Mouse (Mus musculus) urinary bladder, postnatal 25 days (tissue): Measurements from ENCODE around the gene Alg9.

Source experiments
- DNase-seq: peaks from one replicate; pipeline ENCODE4 v3.0.0; 2022; ENCODE audit warnings: low spot score

Alg9 gene

DNA sequence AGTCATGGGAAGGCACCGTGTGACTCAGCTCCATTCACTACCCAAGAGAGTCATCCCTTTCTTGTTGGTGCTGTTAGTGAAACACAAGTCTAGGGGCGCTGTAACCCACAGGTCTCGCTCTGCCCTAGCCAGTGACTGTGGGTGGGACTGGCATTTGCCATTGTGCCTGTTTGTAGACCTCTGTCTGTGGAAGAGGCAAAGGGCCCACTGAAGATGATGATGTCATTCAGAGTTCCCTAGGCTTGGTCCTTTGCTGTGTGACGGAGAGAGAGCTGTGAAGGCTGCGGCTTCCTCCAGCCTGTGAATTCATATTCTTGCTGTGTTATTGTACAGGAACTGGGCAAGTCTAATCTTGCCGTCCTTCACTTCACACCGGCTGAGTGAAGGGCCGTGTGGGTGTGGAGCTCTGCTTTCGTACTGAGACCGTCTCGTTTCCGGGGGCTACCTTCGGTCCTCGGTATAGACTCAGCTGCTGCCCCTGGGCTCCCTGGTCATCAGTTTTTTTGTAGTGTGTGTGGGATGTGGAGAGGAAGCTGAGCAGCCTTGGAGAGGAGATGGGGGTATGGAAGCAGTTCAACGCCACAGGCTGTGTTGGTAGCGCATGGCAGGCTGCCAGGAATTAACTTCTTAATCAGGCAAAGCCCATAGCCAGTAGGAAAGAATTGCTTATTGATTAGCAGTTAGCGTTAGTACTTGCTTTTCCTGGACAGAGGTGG, 78.0 kb downstream of the Alg9 start:
- DNase-seq, result peak; percentile 25

DNA sequence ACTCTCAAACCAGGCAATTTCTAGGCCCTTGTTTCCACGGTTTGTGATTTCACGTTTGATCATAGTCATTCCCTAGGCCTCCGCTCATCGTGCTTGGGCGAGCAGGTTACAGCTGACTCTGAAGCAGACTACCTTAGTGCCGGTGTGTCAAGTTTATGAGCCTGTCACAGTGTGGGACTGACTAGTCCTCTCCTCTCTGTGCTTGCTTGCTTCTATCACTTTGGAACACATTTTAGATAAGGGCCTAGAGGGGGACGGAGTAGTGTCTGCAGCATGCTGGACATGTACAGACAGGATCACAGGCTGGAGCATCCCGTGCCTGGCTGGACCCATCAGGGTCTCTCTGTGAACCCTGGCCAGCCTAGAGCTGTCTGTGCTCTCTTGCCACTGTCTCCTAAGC, 79.6 kb downstream of the Alg9 start:
- no peak for DNase-seq

DNA sequence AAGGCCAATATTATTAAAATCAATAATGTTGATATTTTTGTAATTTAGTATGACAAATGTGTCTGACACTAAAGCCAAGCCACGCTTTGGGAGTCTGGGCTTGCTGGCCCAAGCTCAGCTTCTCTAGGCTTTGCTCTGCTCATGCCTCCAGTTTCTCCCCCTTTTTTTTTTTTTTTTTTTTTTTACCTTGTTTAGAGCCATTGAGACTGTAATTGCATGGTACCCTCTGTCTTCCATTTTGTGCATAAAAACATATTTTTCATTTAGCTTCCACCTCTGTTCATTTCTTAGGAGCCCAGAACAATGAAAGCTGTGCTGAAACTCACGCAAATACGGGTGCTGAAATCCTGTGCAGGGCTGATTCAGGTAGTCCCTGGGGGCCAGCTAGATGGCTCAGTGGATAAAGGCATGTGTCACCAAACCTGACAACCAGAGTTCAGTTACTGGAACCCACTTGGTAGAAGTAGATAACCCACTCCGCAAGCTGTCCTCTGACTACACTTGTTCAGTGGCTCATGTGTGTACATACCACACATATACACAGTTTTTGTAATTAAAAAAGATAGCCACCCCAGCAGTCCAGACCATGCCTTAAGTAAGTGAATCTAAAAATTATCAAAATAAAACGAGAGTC, 80.4 kb downstream of the Alg9 start:
- no peak for DNase-seq

DNA sequence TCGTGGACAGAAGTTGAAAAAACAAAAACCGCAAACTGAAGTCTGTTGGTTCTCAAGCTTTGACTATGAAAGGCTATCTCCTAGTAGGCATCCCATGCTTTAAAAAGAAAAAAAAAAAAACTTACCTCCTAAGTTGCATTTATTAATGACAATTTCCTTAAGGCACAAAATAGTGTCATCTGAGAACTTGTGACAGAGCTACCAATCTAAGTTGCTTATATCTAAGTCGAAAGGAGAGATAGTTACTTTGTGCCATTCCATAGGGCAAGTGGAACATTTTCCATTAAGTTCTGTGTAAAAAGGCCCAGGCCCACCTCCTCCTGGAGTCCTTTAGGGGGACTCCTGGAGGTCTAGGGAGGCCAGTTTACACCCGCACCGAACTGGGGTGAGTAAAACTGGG, 81.0 kb downstream of the Alg9 start:
- DNase-seq, result no peak

DNA sequence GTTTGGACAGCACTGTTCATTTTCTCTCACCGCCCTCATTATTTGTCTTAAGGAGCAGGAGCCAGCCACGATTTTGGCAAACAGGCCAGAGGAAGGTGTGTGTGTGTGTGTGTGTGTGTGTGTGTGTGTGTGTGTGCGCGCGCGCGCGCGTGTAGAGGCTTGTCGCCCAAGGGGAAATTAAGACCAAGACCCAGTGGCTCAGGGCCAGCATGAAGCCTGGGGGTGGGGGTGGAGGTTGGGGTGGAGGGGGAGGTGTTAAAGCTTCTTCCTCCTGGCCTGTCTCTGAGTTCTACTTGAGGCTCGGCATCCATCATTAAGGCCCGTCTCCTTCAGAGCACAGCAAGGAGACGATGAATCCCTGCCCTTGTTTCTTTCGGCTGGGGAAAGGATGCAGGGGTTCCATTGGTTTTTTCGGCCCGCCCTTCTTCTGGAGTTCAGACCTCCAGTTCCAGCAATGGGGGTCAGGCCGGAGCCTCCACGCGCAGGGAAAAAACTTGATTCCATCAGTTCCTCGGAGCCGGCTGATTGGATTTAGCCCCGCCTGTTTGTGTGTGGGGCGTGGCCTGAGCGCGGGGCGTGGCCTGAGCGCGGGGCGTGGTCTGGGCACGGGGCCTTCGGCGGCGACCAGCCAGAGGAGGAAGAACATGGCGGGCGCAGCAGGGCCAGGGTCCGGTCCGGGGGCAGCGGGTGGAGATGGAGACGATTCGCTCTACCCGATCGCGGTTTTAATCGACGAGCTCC, 81.7 kb downstream of the Alg9 start:
- DNase-seq, result peak; percentile 97

DNA sequence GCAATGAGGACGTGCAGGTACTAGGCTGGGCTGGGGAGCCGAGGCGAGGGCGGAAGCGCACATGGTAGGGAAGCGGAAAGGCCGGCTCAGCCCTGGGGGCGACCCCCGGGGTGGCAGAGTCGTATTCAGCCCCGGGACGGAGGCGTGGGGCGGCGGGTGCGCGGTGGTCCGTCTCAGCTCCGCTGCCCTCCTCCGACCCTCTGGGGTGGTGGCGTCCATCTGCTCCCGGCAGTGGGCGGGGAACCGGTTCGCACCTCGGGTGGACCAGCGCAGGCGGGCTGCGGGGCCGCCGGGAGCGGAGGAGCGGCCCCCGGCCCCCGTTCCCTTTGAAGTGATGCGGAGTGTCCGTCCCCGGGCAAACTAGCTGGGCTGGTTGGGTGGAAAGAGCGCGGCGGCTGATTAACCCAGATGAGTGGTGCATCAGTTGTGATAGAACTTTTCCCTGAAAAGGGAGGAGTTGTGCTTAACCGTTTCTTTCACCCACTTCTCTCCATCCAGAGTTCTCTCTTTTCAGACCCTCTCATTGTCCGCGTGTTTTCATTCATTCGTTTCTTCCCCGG, 82.3 kb downstream of the Alg9 start:
- DNase-seq, result no peak

DNA sequence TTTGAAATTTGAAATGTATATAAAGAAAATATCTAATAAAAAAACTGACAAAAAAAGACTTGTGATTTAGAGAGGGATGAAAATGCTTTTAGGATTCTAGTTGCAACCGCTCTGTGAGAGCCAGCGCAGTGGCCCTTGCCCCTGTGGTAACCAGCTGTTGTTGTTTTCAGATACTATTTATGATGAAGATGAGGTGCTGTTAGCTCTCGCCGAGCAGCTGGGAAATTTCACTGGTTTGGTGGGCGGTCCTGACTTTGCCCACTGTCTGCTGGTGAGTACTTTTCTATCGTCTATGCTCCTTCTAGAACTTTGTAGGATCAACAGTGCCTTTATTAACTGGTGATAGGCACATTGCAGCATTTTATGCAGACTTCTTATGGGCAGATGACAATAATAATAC, 83.9 kb downstream of the Alg9 start:
- DNase-seq, result no peak

DNA sequence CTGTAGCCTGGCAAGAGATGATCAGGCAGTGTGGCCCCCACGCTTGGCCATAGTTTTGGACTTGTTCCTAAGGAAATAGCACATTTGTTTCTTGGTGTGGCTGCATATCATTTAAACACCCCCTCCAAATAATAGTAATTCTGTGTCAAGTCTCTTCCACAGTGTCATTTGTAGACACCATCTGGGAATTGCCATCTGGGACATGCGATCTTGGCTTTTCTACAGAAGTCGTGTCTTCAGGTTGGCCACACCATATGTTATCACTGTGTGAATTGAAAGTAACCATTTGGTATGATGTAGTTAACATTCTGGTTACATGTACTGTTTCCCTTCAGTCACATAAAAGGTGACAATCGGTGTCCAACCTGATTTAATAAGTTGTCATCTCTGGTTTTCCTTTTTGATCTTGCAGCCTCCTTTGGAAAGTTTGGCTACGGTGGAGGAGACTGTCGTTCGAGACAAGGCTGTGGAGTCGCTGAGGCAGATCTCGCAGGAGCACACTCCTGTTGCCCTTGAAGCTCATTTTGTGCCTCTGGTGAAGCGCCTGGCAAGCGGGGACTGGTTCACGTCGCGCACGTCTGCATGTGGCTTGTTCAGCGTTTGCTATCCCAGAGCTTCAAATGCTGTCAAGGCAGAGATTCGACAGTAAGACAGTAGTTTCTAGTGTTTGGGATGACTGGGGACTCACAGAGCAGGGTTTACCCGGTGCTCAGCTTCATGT, 86.5 kb downstream of the Alg9 start:
- no peak for DNase-seq

DNA sequence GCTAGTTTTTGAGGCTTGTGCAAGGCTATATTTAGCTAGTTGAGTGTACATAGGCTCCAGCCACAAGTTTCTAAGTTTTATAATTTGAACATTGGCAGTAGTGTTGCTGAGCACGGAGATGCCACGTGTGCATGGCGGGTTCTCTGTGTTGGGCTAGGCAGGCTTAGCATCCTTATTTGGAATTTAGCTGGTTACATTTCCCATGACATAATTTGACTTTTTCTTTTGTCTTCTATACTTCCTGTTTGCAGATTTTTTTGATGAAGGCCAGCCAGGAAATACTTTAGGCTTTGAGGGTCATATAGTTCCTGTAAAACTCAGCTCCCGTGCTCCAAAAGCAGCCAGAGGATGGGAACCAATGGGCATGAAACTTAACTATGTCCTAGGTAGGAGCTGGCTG, 89.0 kb downstream of the Alg9 start:
- no peak for DNase-seq

DNA sequence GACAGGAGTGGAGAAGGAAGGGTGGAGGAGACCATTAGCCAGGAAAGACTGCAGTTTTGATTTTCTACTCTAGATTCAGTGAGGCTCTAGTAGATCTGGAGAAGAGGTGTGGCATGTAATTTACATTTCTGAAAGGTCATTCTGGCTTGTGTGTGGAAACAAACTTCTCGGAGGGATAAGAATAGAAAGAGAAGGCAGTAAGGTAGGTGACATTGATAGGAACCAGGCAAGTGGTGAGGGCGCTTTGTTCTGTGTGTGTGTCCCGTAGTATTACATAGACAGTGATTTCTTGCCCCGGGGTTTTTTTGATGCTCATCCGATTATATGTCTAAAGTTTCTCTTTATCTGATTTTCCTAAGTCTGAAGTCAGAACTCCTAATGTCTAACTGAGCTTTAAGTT, 90.1 kb downstream of the Alg9 start:
- DNase-seq, result no peak

DNA sequence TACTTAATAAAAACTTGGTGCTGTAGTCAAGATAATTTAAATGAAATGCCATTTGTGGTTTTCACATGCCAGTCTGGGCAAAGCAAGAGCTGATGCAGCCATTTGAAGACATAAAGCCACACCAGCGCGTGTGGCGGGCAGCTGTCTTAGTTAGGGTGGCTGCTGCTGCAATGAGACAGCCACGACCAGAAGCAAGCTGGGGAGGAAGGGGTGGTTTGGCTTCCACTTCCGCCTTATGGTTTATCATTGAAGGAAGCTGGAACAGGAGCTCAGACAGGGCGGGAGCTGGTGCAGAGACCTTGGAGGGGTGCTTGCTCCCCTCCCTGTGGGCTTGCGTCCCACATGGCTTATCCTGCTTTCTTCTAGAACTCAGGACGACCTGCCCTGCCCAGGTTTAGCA, 91.0 kb downstream of the Alg9 start:
- no peak for DNase-seq

DNA sequence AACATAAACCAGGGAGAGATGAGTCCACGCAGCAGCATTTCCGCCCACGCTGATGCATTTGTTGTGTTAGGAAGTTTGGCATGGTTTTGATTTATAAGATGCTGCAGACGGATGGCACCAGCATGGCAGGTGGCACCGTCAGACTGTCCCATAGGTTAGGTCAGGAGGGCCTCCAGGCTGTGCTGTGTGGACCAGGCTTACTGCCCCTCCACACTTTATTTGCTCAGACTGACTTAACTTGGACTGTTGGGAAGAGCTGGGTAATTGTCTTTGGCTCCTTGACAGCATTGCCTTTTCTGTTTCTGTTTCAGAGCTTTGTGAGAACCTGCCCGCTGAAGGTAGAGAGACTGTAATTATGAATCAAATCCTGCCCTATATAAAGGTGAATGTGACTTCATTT, 92.2 kb downstream of the Alg9 start:
- DNase-seq, result no peak

DNA sequence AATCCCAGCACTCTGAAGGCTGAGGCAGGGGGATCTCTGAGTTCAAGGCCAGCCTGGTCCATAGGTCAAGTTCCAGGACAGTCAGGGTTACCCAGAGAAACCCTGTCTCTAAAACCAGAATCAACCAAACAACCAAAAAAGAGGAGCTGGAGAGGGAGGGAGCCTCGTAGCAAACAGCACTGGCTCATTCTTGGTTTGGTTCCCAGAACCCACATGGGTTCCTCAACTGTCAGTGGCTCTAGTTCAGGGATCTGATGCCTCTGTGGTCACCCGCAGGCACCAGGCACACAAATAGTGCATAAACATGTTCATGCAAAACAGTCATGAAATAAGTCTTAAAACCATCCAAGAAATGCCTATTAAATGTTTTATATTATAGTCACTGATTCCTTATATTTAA, 93.4 kb downstream of the Alg9 start:
- DNase-seq, result no peak

DNA sequence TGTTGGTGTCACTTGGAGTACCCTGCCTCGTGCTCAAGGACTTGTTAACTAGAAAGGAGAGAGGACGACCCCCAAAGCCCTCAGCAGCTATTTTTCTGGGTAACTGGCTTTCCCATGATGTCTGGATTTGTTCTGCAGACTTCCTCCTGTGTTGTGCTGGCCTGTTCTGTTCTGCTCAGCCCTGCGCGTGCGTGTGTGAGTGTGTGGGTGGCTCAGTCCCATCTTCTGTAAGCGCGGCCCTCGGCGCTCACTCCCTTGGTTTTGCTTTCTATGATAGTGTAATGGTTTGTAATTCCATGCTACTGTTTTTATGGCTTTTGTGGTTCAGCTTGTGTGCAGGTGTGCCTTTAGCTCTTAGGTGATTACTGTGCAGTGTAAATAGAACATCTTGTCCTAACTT, 98.4 kb downstream of the Alg9 start:
- no peak for DNase-seq

DNA sequence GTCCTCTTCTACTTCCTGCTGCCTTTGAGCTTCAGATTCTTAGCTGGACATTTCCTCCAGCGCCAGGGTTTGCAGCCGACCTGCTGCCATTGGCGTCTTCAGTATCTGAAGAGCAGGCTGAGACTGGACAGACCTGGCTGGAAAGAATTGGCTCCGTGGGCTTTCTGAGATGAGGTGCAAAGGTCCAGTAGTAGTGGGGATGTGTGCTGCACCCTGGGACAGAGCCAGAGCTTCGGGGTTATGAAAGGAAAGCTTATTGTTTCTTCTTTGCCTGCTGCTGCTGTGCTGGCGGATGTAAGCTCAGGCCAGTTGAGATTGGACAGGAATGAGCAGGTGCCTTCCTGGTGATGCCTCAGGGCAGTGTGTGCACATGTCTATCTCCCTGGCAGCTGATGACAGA, 99.2 kb downstream of the Alg9 start:
- no peak for DNase-seq

DNA sequence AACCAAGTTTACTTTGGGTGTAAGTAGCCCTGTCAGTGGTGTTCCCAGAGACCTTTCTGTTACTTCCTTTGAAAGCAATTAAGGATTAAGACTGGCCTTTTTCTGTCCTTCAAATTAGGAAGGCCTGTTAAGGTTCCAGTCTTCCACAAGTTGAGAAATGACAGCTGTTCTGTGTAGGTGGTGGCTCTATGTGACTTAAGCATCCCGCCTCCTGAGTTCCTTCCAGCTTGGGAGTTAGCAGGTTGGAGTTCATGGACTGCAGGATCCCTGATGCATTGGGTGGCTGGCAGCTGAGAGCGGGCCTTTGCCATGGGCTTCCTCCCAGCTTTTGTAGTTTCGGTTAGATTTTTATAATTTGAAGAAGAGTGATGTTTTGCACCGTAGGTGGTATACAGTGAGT, 100.7 kb downstream of the Alg9 start:
- DNase-seq, result no peak

DNA sequence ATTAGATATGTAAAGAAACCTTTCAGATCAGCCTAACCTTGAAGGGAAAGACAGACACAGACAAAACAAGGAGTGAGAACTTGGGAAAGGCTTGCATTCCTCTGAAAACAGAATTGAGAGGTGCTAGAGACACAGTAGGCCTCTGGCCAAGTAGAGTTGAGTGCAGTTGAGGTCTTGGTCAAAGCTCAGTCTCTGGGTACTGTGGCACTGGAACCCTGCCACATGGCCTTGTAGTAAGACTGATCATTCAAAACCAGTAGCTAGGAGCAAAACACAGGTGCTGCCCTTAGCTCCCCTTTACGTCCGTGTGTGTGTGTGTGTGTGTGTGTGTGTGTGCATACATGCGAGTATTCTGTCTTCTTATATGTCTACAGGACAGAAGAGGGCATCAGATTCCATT, 101.5 kb downstream of the Alg9 start:
- no peak for DNase-seq

DNA sequence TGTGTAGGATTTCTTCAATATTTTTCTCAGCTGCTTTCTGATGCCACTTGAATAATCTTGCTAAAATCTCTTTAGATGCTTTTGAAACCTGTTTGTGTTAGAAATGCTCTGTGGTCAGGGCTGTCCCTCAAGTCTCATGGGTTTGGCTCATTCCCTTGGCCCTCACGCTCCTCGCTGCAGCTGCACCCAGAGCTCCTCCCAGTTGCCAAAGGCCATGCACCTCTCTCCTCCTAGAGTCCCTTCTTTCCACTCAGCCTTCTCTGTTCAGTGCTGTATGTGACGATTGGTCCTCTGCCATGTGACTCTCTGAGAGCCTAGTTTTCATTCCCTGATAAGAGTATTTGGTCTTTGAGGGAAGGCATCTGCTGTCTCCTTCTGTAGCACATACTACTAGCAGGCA, 102.6 kb downstream of the Alg9 start:
- DNase-seq, result no peak

DNA sequence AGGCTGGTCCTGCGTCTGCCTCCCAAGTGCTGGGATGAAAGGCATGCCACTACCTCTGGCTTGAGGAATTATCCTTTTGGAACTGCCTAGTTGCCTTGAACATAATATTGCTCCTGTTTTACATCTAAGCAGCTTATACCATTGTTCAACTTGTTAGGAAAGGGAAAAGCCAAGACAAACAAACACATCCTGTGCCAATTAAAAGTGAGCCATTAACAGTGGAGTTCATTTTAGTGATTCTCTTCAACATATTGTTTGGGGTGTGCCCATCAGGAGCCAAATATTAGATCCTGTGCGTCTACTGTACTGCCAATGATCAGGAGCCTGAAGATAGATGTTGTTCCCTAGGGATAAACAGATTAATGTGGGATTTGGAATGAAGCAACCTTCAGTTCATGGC, 107.4 kb downstream of the Alg9 start:
- no peak for DNase-seq

DNA sequence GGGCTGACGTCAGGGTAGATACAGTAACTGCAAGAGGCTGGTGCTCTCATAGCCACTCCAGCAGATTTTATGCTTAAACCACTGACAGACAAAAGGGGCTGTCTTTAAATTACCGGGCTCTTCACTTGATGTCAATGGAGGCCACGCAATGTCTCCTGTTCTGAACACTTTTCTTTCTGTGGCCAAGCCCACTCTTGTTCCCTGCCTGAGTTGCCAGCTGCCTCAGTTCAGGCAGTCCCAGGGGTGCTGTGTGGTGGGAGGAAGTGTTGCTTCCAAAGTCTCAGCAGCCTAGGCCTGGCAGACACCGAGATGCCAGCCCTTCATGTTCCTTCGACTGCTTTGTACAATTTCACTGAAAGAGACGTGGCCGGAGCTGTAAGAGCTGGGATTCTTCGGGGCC, 109.3 kb downstream of the Alg9 start:
- DNase-seq, result no peak

DNA sequence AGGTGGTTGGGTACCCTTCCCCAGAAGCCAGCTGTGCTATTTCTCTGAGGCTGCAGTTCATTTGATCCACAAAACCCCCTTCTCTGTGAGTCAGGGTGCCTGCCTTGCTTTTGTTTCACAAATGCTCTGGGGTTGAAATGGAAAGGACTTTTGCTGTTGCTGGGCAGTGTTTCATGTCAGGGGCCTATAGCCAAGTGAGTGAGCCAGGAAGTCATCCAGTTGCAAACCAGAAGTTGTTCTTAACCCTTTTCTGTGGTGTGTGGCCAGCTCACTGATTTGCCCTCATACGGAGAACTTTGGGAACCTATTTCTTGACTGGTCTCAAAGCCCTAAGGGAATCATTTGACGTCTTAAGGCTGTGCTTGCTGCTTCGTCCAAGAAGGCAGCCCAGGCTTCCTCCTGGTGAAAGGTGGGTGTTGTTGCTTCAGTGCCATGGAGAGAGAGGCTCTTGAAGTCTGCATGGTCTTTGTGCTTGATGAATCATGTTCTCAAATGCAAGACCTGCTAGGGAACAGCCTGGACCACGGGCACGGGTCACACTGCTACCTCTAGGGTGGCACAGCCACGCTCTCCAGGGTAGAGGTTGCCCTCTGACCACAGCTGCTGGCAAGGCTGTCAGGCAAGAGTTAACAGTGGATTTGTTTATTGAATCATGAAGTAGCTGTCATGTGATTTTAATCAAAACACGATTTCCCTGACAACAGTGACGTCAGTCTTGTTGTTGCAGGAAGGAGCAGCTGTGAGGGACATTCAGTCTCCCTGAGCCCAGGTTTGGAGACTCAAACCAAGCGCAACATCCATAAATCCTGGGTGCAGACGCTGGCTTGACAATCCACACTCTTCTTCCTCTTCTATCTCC, 110.2 kb downstream of the Alg9 start:
- no peak for DNase-seq

DNA sequence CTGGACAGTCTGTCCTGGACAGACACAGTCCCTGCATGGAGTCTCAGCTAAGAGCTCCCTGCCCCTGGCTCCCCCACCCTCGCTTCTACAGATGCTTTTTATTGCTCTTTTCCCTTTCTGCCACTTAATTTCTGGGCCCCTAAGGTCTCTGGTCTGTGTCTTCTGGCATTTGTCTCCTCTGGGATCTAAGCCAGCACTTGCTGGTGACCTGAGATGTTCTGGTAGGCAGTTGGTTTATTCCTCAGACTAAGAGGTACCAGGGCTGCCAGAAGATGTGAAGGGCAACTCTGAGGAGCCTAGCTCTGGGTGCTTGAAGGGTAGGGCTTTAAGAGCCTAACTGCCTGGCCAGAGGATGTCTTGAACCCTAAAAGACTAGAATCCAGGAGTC, 110.8 kb downstream of the Alg9 start:
- no peak for DNase-seq
